Mouse (Mus musculus) hindbrain, embryonic 11.5 days (tissue): ENCODE results near the gene Egf. TPM values are rescaled to one million over a fixed set of nuclear protein-coding genes. Genes with fewer than 3 reads are reported as not detected.

ENCODE experiments used
- ATAC-seq: fragments of 200-750 bp; cut with Nextera tagmentation; 2 replicates; pipeline ENCODE4 v1.8.0; 2017; ENCODE audit warnings: mild to moderate bottlenecking, moderate TSS enrichment, moderate library complexity; ENCODE audit not compliant: low FRiP score
- DNase-seq: peaks from one replicate; pipeline ENCODE4 v3.0.0-alpha.2; 2015; ENCODE audit warnings: low spot score
- H3K27ac ChIP-seq: fragments of 300-500 bp; sonication (generic); 2 replicates; pipeline ENCODE4 v1.5.1; 2014; ENCODE audit warnings: mild to moderate bottlenecking, low read depth, low read length
- H3K27me3 ChIP-seq: fragments of 300-500 bp; sonication (generic); 2 replicates; pipeline ENCODE4 v1.6.1; 2014; ENCODE audit warnings: mild to moderate bottlenecking, low read length, moderate library complexity, mixed read lengths; ENCODE audit not compliant: control insufficient read depth, insufficient read depth
- H3K36me3 ChIP-seq: fragments of 300-500 bp; sonication (generic); 2 replicates; pipeline ENCODE4 v1.6.1; 2014; ENCODE audit warnings: mild to moderate bottlenecking, low read length, moderate library complexity, mixed read lengths; ENCODE audit not compliant: control insufficient read depth, insufficient read depth
- H3K4me1 ChIP-seq: fragments of 300-500 bp; sonication (generic); replicated peaks from 2 replicates; pipeline ENCODE4 v1.6.1; 2014; ENCODE audit warnings: low read length, mixed read lengths; ENCODE audit not compliant: control insufficient read depth, insufficient read depth
- H3K4me2 ChIP-seq: fragments of 300-500 bp; sonication (generic); replicated peaks from 2 replicates; pipeline ENCODE4 v1.6.1; 2014; ENCODE audit warnings: mild to moderate bottlenecking, low read depth, low read length
- H3K4me3 ChIP-seq: fragments of 300-500 bp; sonication (generic); 2 replicates; pipeline ENCODE4 v1.5.1; 2014; ENCODE audit warnings: low read depth, low read length
- H3K9ac ChIP-seq: fragments of 300-500 bp; sonication (generic); 2 replicates; pipeline ENCODE4 v1.6.1; 2014; ENCODE audit warnings: low read depth, low read length
- H3K9me3 ChIP-seq: fragments of 300-500 bp; sonication (generic); 2 replicates; pipeline ENCODE4 v1.6.1; 2016; ENCODE audit warnings: low read length; ENCODE audit not compliant: control insufficient read depth
- WGBS: fragments of 180-500 bp; shearing (Covaris S2); extraction: QIAGEN DNeasy Blood & Tissue Kit; methylation state at CpG from one replicate; pipeline ENCODE4 v1.1.7; 2014; 5-methylcytosine and 5-hydroxymethylcytosine counted together
- polyA plus RNA-seq: library from polyadenylated mRNA; unstranded; fragments of >200 nt; fragmentation: Nextera tagmentation; extraction: Ambion mirVana; gene quantifications from 2 replicates; pipeline ENCODE4 v1.2.1, GENCODE M21; 2014

Gene Egf
- polyA plus RNA-seq, 1 experiment from 2014 or later = 2.0 TPM

GRCm38 (mm10) chr3:129729916-129730315, 25.2 kb downstream of the Egf start:
- no peaks in the 10 kb centered on the region for H3K36me3 ChIP-seq
- H3K27me3 ChIP-seq = no peaks in the 10 kb centered on the region
- 78% methylated on average over 5 of the region's 5 CpGs for WGBS
- no peak overlapping the region for H3K9ac ChIP-seq
- no peaks in the 10 kb centered on the region for H3K4me1 ChIP-seq
- no peaks in the 10 kb centered on the region for H3K9me3 ChIP-seq
- ATAC-seq (no peak), DNase-seq (no peak)
- H3K27ac ChIP-seq = no peak overlapping the region
- no peak overlapping the region for H3K4me2 ChIP-seq
- H3K4me3 ChIP-seq = no peak overlapping the region

- Histone ChIP-seq H3K27me3 (no peaks in the 10 kb centered on the region), H3K4me1 (no peaks in the 10 kb centered on the region), H3K4me2 (peak overlapping the region; percentile 25), H3K4me3 (no peak overlapping the region), H3K36me3 (no peaks in the 10 kb centered on the region), H3K9ac (no peak overlapping the region), H3K27ac (no peak overlapping the region), H3K9me3 (no peaks in the 10 kb centered on the region)
- DNase-seq (peak; percentile 13), ATAC-seq (peak; percentile 51)
- 81% methylated on average over 5 of the region's 5 CpGs for WGBS
Measured at GRCm38 (mm10) chr3:129725592-129725991, 29.5 kb downstream of the Egf start.

GRCm38 (mm10) chr3:129724961-129725501, 30.1 kb downstream of the Egf start:
- DNase-seq (peak; percentile 97), ATAC-seq (peak; percentile 98)
- under 1% methylated on average over 24 of the region's 24 CpGs for WGBS
- H3K4me3 ChIP-seq = peak overlapping the region; percentile 45
- H3K4me1 ChIP-seq = no peaks in the 10 kb centered on the region
- no peaks in the 10 kb centered on the region for H3K9me3 ChIP-seq
- no peaks in the 10 kb centered on the region for H3K36me3 ChIP-seq
- peak overlapping the region; percentile 51; the same call in 1 of the 2 replicates for H3K27ac ChIP-seq
- no peaks in the 10 kb centered on the region for H3K27me3 ChIP-seq
- H3K9ac ChIP-seq = peak overlapping the region; percentile 50
- H3K4me2 ChIP-seq = peak overlapping the region; percentile 44

- Histone ChIP-seq H3K9me3 (no peaks in the 10 kb centered on the region), H3K4me3 (peak overlapping the region; percentile 45), H3K27ac (no peak overlapping the region), H3K27me3 (no peaks in the 10 kb centered on the region), H3K4me1 (no peaks in the 10 kb centered on the region), H3K4me2 (peak overlapping the region; percentile 44), H3K36me3 (no peaks in the 10 kb centered on the region), H3K9ac (peak overlapping the region; percentile 50)
- DNase-seq (peak; percentile 4), ATAC-seq (peak; percentile 53; the same call in 1 of the 2 replicates)
- WGBS = 64% methylated on average over 5 of the region's 5 CpGs
Measured at GRCm38 (mm10) chr3:129724505-129724904, 30.6 kb downstream of the Egf start.

- H3K9me3 ChIP-seq = no peaks in the 10 kb centered on the region
- H3K4me1 ChIP-seq = no peaks in the 10 kb centered on the region
- no peaks in the 10 kb centered on the region for H3K27me3 ChIP-seq
- H3K27ac ChIP-seq = no peak overlapping the region
- ATAC-seq = no peak
- H3K4me2 ChIP-seq = no peak overlapping the region
- no peak overlapping the region for H3K9ac ChIP-seq
- 75% methylated on average over 4 of the region's 4 CpGs for WGBS
- H3K4me3 ChIP-seq = no peak overlapping the region
- no peaks in the 10 kb centered on the region for H3K36me3 ChIP-seq
- no peak for DNase-seq
Measured at GRCm38 (mm10) chr3:129723311-129723710, 31.8 kb downstream of the Egf start.

GRCm38 (mm10) chr3:129714542-129715145, 40.5 kb downstream of the Egf start:
- 83% methylated on average over 15 of the region's 15 CpGs for WGBS
- no peak overlapping the region for H3K9ac ChIP-seq
- no peaks in the 10 kb centered on the region for H3K9me3 ChIP-seq
- H3K4me1 ChIP-seq = no peaks in the 10 kb centered on the region
- no peaks in the 10 kb centered on the region for H3K36me3 ChIP-seq
- H3K4me2 ChIP-seq = no peak overlapping the region
- no peak overlapping the region for H3K27ac ChIP-seq
- DNase-seq (no peak), ATAC-seq (no peak)
- H3K27me3 ChIP-seq = no peaks in the 10 kb centered on the region
- no peak overlapping the region for H3K4me3 ChIP-seq

- H3K4me2 ChIP-seq = no peak overlapping the region
- H3K36me3 ChIP-seq = no peaks in the 10 kb centered on the region
- no peak overlapping the region for H3K9ac ChIP-seq
- no peaks in the 10 kb centered on the region for H3K9me3 ChIP-seq
- no peak overlapping the region for H3K27ac ChIP-seq
- H3K4me3 ChIP-seq = no peak overlapping the region
- peak; percentile 73 for DNase-seq
- H3K4me1 ChIP-seq = no peaks in the 10 kb centered on the region
- no peak for ATAC-seq
- no peaks in the 10 kb centered on the region for H3K27me3 ChIP-seq
- 25% methylated on average over 5 of the region's 5 CpGs for WGBS
Measured at GRCm38 (mm10) chr3:129708157-129708556, 47.0 kb downstream of the Egf start.

- H3K9me3 ChIP-seq = no peaks in the 10 kb centered on the region
- H3K27me3 ChIP-seq = no peaks in the 10 kb centered on the region
- 80% methylated on average over 8 of the region's 8 CpGs for WGBS
- H3K4me1 ChIP-seq = no peaks in the 10 kb centered on the region
- DNase-seq (no peak), ATAC-seq (no peak)
- H3K27ac ChIP-seq = no peak overlapping the region
- no peak overlapping the region for H3K9ac ChIP-seq
- no peak overlapping the region for H3K4me3 ChIP-seq
- H3K36me3 ChIP-seq = no peaks in the 10 kb centered on the region
- H3K4me2 ChIP-seq = no peak overlapping the region
Measured at GRCm38 (mm10) chr3:129698882-129699281, 56.2 kb downstream of the Egf start.

GRCm38 (mm10) chr3:129698365-129698764, 56.8 kb downstream of the Egf start:
- H3K4me1 ChIP-seq = no peaks in the 10 kb centered on the region
- H3K9me3 ChIP-seq = no peaks in the 10 kb centered on the region
- no peaks in the 10 kb centered on the region for H3K27me3 ChIP-seq
- H3K9ac ChIP-seq = no peak overlapping the region
- DNase-seq (no peak), ATAC-seq (no peak)
- H3K27ac ChIP-seq = no peak overlapping the region
- no peak overlapping the region for H3K4me2 ChIP-seq
- 84% methylated on average over 6 of the region's 6 CpGs for WGBS
- H3K36me3 ChIP-seq = no peaks in the 10 kb centered on the region
- no peak overlapping the region for H3K4me3 ChIP-seq
